In genomic region chr1:107000424-107000823, GRCm38 (mm10) we compare ENCODE assay signal across 11 mouse cellular contexts. TPM values are rescaled to one million over a fixed set of nuclear protein-coding genes. Genes with fewer than 3 reads are reported as not detected.
DNase-seq lines count a peak whose midpoint lies in the region; ATAC-seq lines count a peak whose summit lies in the region.
"Had no signal": no experiment of that assay in that cellular context is flagged by ENCODE, and none has a peak within 500 bp of the region (broad histone marks: within the 10 kb centered on the region; RNA-seq: fewer than 3 reads in every experiment).

No protein-coding gene starts in this region.

- H3K4me1 ChIP-seq in forebrain, embryonic 14.5 days (ENCODE audit: control insufficient read depth, insufficient read depth, low read length) = no peaks in the 10 kb centered on the region
- H3K4me1 ChIP-seq in forebrain, embryonic 12.5 days = no peaks in the 10 kb centered on the region
- no peaks in the 10 kb centered on the region for H3K4me1 ChIP-seq in midbrain, embryonic 12.5 days
- no peaks in the 10 kb centered on the region for H3K4me1 ChIP-seq in midbrain, embryonic 13.5 days (replicated peaks)
- H3K4me1 ChIP-seq in limb, embryonic 15.5 days = no peaks in the 10 kb centered on the region; the same call in 1 of the 2 replicates
- H3K4me1 ChIP-seq in hindbrain, embryonic 11.5 days (replicated peaks; ENCODE audit: control insufficient read depth, insufficient read depth, low read length) = no peaks in the 10 kb centered on the region
- H3K4me1 ChIP-seq: embryonic facial prominence, embryonic 12.5 days; neural tube, embryonic 13.5 days had no signal

- 69% methylated on average over 13 of the region's 13 CpGs for WGBS in forebrain, embryonic 14.5 days
- WGBS in forebrain, embryonic 12.5 days = 81% methylated on average over 13 of the region's 13 CpGs
- WGBS in midbrain, embryonic 12.5 days = 79% methylated on average over 13 of the region's 13 CpGs
- 74% methylated on average over 13 of the region's 13 CpGs for WGBS in midbrain, embryonic 13.5 days
- WGBS in limb, embryonic 15.5 days = 55% methylated on average over 13 of the region's 13 CpGs
- whole genome bisulfite sequencing in hindbrain, embryonic 11.5 days = 81% methylated on average over 13 of the region's 13 CpGs

- no peak overlapping the region for H3K4me3 ChIP-seq in forebrain, embryonic 14.5 days (ENCODE audit: low read depth, low read length)
- no peak overlapping the region for H3K4me3 ChIP-seq in forebrain, embryonic 12.5 days (replicated peaks)
- no peak overlapping the region for H3K4me3 ChIP-seq in midbrain, embryonic 12.5 days
- no peak overlapping the region for H3K4me3 ChIP-seq in midbrain, embryonic 13.5 days (replicated peaks)
- H3K4me3 ChIP-seq in limb, embryonic 15.5 days = no peak overlapping the region
- H3K4me3 ChIP-seq in hindbrain, embryonic 11.5 days (ENCODE audit: low read depth, low read length) = no peak overlapping the region
- H3K4me3 ChIP-seq: embryonic facial prominence, embryonic 12.5 days; neural tube, embryonic 13.5 days had no signal

- no peak overlapping the region for H3K9ac ChIP-seq in forebrain, embryonic 14.5 days (ENCODE audit: low read length)
- H3K9ac ChIP-seq in forebrain, embryonic 12.5 days = no peak overlapping the region
- H3K9ac ChIP-seq in midbrain, embryonic 12.5 days (replicated peaks) = no peak overlapping the region
- H3K9ac ChIP-seq in midbrain, embryonic 13.5 days (replicated peaks) = no peak overlapping the region
- H3K9ac ChIP-seq in limb, embryonic 15.5 days = no peak overlapping the region
- H3K9ac ChIP-seq in hindbrain, embryonic 11.5 days (ENCODE audit: low read depth, low read length) = no peak overlapping the region
- H3K9ac ChIP-seq: embryonic facial prominence, embryonic 12.5 days; neural tube, embryonic 13.5 days had no signal

- H3K36me3 ChIP-seq in forebrain, embryonic 14.5 days (ENCODE audit: control insufficient read depth, insufficient read depth, low read length) = no peaks in the 10 kb centered on the region
- H3K36me3 ChIP-seq in forebrain, embryonic 12.5 days (replicated peaks) = no peaks in the 10 kb centered on the region
- no peaks in the 10 kb centered on the region for H3K36me3 ChIP-seq in midbrain, embryonic 12.5 days
- no peaks in the 10 kb centered on the region for H3K36me3 ChIP-seq in midbrain, embryonic 13.5 days
- H3K36me3 ChIP-seq in limb, embryonic 15.5 days = no peaks in the 10 kb centered on the region
- no peaks in the 10 kb centered on the region for H3K36me3 ChIP-seq in hindbrain, embryonic 11.5 days (ENCODE audit: control insufficient read depth, insufficient read depth, low read length)
- H3K36me3 ChIP-seq: embryonic facial prominence, embryonic 12.5 days; neural tube, embryonic 13.5 days had no signal

- peak; percentile 42 for DNase-seq in forebrain, embryonic 14.5 days (ENCODE audit: low spot score)
- peak; percentile 25 for DNase-seq in brain, adult 2 months (ENCODE audit: low read depth, low spot score)
- no peak for DNase-seq in thymus, postnatal 0 days (ENCODE audit: low spot score)
- no peak for DNase-seq in hindbrain, embryonic 11.5 days (ENCODE audit: low spot score)

- no peak overlapping the region for H3K4me2 ChIP-seq in forebrain, embryonic 14.5 days (ENCODE audit: low read length)
- H3K4me2 ChIP-seq in forebrain, embryonic 12.5 days = no peak overlapping the region
- H3K4me2 ChIP-seq in midbrain, embryonic 12.5 days (replicated peaks) = no peak overlapping the region
- H3K4me2 ChIP-seq in midbrain, embryonic 13.5 days (replicated peaks) = no peak overlapping the region
- no peak overlapping the region for H3K4me2 ChIP-seq in limb, embryonic 15.5 days
- H3K4me2 ChIP-seq in hindbrain, embryonic 11.5 days (replicated peaks; ENCODE audit: low read depth, low read length) = no peak overlapping the region
- H3K4me2 ChIP-seq: embryonic facial prominence, embryonic 12.5 days; neural tube, embryonic 13.5 days had no signal

- no peak overlapping the region for H3K27ac ChIP-seq in forebrain, embryonic 14.5 days (ENCODE audit: low read depth, low read length)
- H3K27ac ChIP-seq in forebrain, embryonic 12.5 days = no peak overlapping the region
- H3K27ac ChIP-seq in midbrain, embryonic 12.5 days (replicated peaks) = no peak overlapping the region
- no peak overlapping the region for H3K27ac ChIP-seq in midbrain, embryonic 13.5 days
- no peak overlapping the region for H3K27ac ChIP-seq in limb, embryonic 15.5 days
- H3K27ac ChIP-seq in hindbrain, embryonic 11.5 days (ENCODE audit: low read depth, low read length) = no peak overlapping the region
- H3K27ac ChIP-seq: embryonic facial prominence, embryonic 12.5 days; neural tube, embryonic 13.5 days had no signal

- no peaks in the 10 kb centered on the region for H3K9me3 ChIP-seq in forebrain, embryonic 14.5 days (replicated peaks; ENCODE audit: control insufficient read depth, low read length)
- no peaks in the 10 kb centered on the region for H3K9me3 ChIP-seq in forebrain, embryonic 12.5 days
- no peaks in the 10 kb centered on the region for H3K9me3 ChIP-seq in midbrain, embryonic 12.5 days
- no peaks in the 10 kb centered on the region for H3K9me3 ChIP-seq in midbrain, embryonic 13.5 days
- H3K9me3 ChIP-seq in limb, embryonic 15.5 days = no peaks in the 10 kb centered on the region
- no peaks in the 10 kb centered on the region for H3K9me3 ChIP-seq in hindbrain, embryonic 11.5 days (ENCODE audit: control insufficient read depth, low read length)
- H3K9me3 ChIP-seq: embryonic facial prominence, embryonic 12.5 days; neural tube, embryonic 13.5 days had no signal

- no peak for ATAC-seq in forebrain, embryonic 14.5 days
- ATAC-seq in forebrain, embryonic 12.5 days (ENCODE audit: low FRiP score) = no peak
- 0 out of 2 replicates have a peak, but pooled peaks have one; percentile 38 for ATAC-seq in midbrain, embryonic 12.5 days (ENCODE audit: low FRiP score, low read depth)
- ATAC-seq in midbrain, embryonic 13.5 days = no peak
- ATAC-seq in limb, embryonic 15.5 days (ENCODE audit: insufficient number of reproducible peaks, low FRiP score, low TSS enrichment, low read depth) = peak; percentile 44; the same call in 1 of the 2 replicates
- no peak for ATAC-seq in hindbrain, embryonic 11.5 days (ENCODE audit: low FRiP score)

- no peaks in the 10 kb centered on the region for H3K27me3 ChIP-seq in forebrain, embryonic 14.5 days (replicated peaks; ENCODE audit: control insufficient read depth, insufficient read depth, low read length)
- no peaks in the 10 kb centered on the region for H3K27me3 ChIP-seq in forebrain, embryonic 12.5 days
- H3K27me3 ChIP-seq in midbrain, embryonic 12.5 days = no peaks in the 10 kb centered on the region
- H3K27me3 ChIP-seq in midbrain, embryonic 13.5 days = no peaks in the 10 kb centered on the region
- no peaks in the 10 kb centered on the region for H3K27me3 ChIP-seq in limb, embryonic 15.5 days
- H3K27me3 ChIP-seq in hindbrain, embryonic 11.5 days (ENCODE audit: control insufficient read depth, insufficient read depth, low read length) = no peaks in the 10 kb centered on the region
- H3K27me3 ChIP-seq: embryonic facial prominence, embryonic 12.5 days; neural tube, embryonic 13.5 days had no signal

RNA-seq across cellular contexts. Expression of gene Serpinb13, which starts 19.6 kb away (rescaled TPM):
- not detected in 2 replicates for polyA plus RNA-seq in forebrain, embryonic 14.5 days (2014; fragmentation: Nextera tagmentation; extraction: Ambion mirVana)
- polyA plus RNA-seq in forebrain, embryonic 12.5 days (2016; fragmentation: Nextera tagmentation; extraction: Ambion mirVana) = not detected in 2 replicates
- polyA plus RNA-seq in midbrain, embryonic 12.5 days (2016; fragmentation: Nextera tagmentation; extraction: Ambion mirVana) = not detected in 2 replicates
- polyA plus RNA-seq in midbrain, embryonic 13.5 days (2015; fragmentation: Nextera tagmentation; extraction: Ambion mirVana) = not detected in 2 replicates
- 0.17 and 0.27 TPM in 2 replicates for polyA plus RNA-seq in limb, embryonic 15.5 days (2015; fragmentation: Nextera tagmentation; extraction: Ambion mirVana)
- polyA plus RNA-seq in thymus, postnatal 0 days (2015; fragmentation: Nextera tagmentation; extraction: Ambion mirVana) = 0.10 TPM in 1 of 2 replicates, not detected in the other
- polyA plus RNA-seq in hindbrain, embryonic 11.5 days (2014; fragmentation: Nextera tagmentation; extraction: Ambion mirVana) = not detected in 2 replicates
- polyA plus RNA-seq: embryonic facial prominence, embryonic 12.5 days; liver, embryonic 16.5 days; neural tube, embryonic 13.5 days had no signal

RNA-seq across cellular contexts. Expression of gene Serpinb3a, which starts 51.7 kb away (rescaled TPM):
- not detected in 2 replicates for polyA plus RNA-seq in forebrain, embryonic 14.5 days (2014; fragmentation: Nextera tagmentation; extraction: Ambion mirVana)
- polyA plus RNA-seq in forebrain, embryonic 12.5 days (2016; fragmentation: Nextera tagmentation; extraction: Ambion mirVana) = not detected in 2 replicates
- not detected in 2 replicates for polyA plus RNA-seq in midbrain, embryonic 12.5 days (2016; fragmentation: Nextera tagmentation; extraction: Ambion mirVana)
- not detected in 2 replicates for polyA plus RNA-seq in midbrain, embryonic 13.5 days (2015; fragmentation: Nextera tagmentation; extraction: Ambion mirVana)
- polyA plus RNA-seq in limb, embryonic 15.5 days (2015; fragmentation: Nextera tagmentation; extraction: Ambion mirVana) = 14.5 and 16.4 TPM in 2 replicates
- 0.98 and 1.1 TPM in 2 replicates for polyA plus RNA-seq in thymus, postnatal 0 days (2015; fragmentation: Nextera tagmentation; extraction: Ambion mirVana)
- not detected in 2 replicates for polyA plus RNA-seq in hindbrain, embryonic 11.5 days (2014; fragmentation: Nextera tagmentation; extraction: Ambion mirVana)
- polyA plus RNA-seq: embryonic facial prominence, embryonic 12.5 days; liver, embryonic 16.5 days; neural tube, embryonic 13.5 days had no signal

Comparison
In these comparisons a context has a peak if more than half of its experiments do, and no peak if none do; other contexts are left out.
1. ATAC-seq: peak in midbrain, embryonic 12.5 days (single experiment) and limb, embryonic 15.5 days (single experiment); none in forebrain, embryonic 14.5 days (single experiment), forebrain, embryonic 12.5 days (single experiment), midbrain, embryonic 13.5 days (single experiment) and hindbrain, embryonic 11.5 days (single experiment).
2. DNase-seq: peak in forebrain, embryonic 14.5 days (single experiment) and brain, adult 2 months (single experiment); none in thymus, postnatal 0 days (single experiment) and hindbrain, embryonic 11.5 days (single experiment).